Mouse (Mus musculus): ENCODE results near the gene Pin4. TPM values are rescaled to one million over a fixed set of nuclear protein-coding genes. Genes with fewer than 3 reads are reported as not detected.

Pin4 gene
- total and polyA plus RNA-seq, 3 experiments = 13.4 to 126 (median 45.8) TPM

GRCm38 (mm10) chrX:102175538-102176287, 56.5 kb downstream of the Pin4 start:
- Histone ChIP-seq H3K36me3 (replicated peaks) (peaks cover 8% of the 10 kb centered on the region), H3K4me1 (ENCODE audit: insufficient read depth, low read depth, low read length) (peaks cover 11% of the 10 kb centered on the region), H3K9me3 (replicated peaks) (no peaks in the 10 kb centered on the region), H3K4me3 (ENCODE audit: low read depth, low read length) (no peak overlapping the region), H3K27me3 (ENCODE audit: insufficient read depth, low read length) (no peaks in the 10 kb centered on the region)
- TF ChIP-seq GATA1 (IDR thresholded peaks at IDR 0.05; ENCODE audit: borderline replicate concordance, low read length) (no peak), CTCF (IDR thresholded peaks at IDR 0.05; ENCODE audit: low read depth, low read length) (no peak), TAL1 (conservative IDR thresholded peaks at IDR 0.05; ENCODE audit: low read depth, low read length) (no peak), GATA2 (IDR thresholded peaks at IDR 0.05; ENCODE audit: borderline replicate concordance, low read depth, low read length) (no peak), POLR2AphosphoS5 (IDR thresholded peaks at IDR 0.05; ENCODE audit: insufficient replicate concordance, low read depth, low read length) (no peak)
- ATAC-seq (ENCODE audit: extremely low read depth, insufficient number of reproducible peaks, low FRiP score, poor library complexity, severe bottlenecking) (no peak), DNase-seq (ENCODE audit: low spot score) (no peak)

Other genes with a start within 250 kb of the Pin4 start
- not detected in 2 replicates for gene Rtl5, start 48.1 kb upstream of the Pin4 start, total RNA-seq (2014; fragmentation: Nextera tagmentation)
- gene Rtl5, start 48.1 kb upstream of the Pin4 start, total RNA-seq (2017) = 0.12 and 0.82 TPM in 2 replicates
- 0.02 TPM in 1 of 2 replicates, not detected in the other for gene Rtl5, start 48.1 kb upstream of the Pin4 start, polyA plus RNA-seq (2012)
- 20.7 and 22.0 TPM in 2 replicates for gene Ercc6l, start 37.6 kb downstream of the Pin4 start, total RNA-seq (2014; fragmentation: Nextera tagmentation)
- gene Ercc6l, start 37.6 kb downstream of the Pin4 start, total RNA-seq (2017) = 36.0 and 40.9 TPM in 2 replicates
- 0.80 and 1.2 TPM in 2 replicates for gene Ercc6l, start 37.6 kb downstream of the Pin4 start, polyA plus RNA-seq (2012)
- gene Rps4x, start 69.9 kb downstream of the Pin4 start, total RNA-seq (2014; fragmentation: Nextera tagmentation) = 991 and 1,040 TPM in 2 replicates
- gene Rps4x, start 69.9 kb downstream of the Pin4 start, total RNA-seq (2017) = 2,960 and 3,116 TPM in 2 replicates
- 161 and 175 TPM in 2 replicates for gene Rps4x, start 69.9 kb downstream of the Pin4 start, polyA plus RNA-seq (2012)
- not detected in 2 replicates for gene Cited1, start 132.7 kb downstream of the Pin4 start, total RNA-seq (2014; fragmentation: Nextera tagmentation)
- gene Cited1, start 132.7 kb downstream of the Pin4 start, total RNA-seq (2017) = 3.8 and 4.4 TPM in 2 replicates
- 1.6 and 1.7 TPM in 2 replicates for gene Cited1, start 132.7 kb downstream of the Pin4 start, polyA plus RNA-seq (2012)

Data from G1E (cell line).